Mouse (Mus musculus) retina, adult 2 months (tissue): ENCODE measurements around the gene Ulk1.
A peak's percentile ranks its signal among the peaks of the same experiment; 100 is the strongest.
"Not testable (repeated sequence)": the region's sequence is repeated elsewhere in the genome, so short reads cannot be mapped to it uniquely, and the experiment has no call there.

Experiments used
- DNase-seq: peaks from one replicate; pipeline ENCODE4 v3.0.0-alpha.2; 2012; ENCODE audit warnings: low read depth, low spot score

Gene Ulk1

DNA sequence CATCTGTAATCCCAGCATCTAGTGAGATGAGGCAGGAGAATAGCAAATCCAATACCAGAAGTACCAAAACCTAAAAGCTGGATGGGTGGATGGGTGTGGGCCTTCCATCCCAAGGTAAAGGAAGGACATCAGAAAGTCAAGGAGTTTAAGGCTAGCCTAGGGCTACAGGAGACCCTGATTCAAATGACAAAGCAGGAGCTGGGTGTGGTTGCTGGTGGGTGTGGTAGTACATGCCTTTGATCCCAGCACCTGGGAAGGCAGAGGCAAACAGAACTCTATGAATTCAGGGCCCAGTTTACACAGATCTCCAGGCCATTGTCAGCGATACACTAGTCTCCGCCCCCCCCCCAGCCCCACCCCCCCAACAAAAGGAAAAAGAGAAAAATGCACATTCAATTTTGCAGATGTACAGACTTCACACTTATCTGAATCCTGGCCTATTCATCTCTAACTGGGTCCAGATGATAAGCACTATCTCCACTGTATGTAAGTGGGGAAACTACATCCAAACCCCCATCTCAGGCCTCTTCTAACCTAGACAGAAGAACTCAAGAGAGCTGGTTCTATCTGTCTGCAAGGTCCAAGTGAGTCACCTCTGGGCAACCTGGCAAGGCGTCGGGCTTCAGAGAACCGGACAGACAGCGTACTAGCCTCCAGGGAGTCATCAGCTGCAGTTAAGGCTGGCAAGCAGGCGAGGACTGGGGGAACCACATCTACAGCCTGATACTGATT, 5.7 kb downstream of the Ulk1 start:
- no peak for DNase-seq

DNA sequence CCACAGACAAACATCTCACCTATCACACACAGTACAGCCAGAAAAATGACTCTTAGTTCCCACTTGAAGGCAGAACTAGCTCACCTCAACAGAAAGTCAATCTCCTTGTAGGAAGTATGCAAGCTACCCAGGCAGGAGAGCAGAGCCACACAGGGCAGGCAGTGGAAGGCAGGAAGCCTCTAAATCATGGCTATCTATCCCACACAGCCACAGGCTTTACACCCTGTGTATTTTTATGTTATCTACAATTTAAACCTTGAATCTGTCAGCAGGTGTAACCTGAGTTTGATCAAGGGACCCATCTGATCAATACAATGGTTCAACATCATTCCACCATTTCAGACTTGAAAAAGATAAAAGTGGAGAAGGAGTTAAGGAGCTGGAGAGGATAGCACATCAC, 7.1 kb downstream of the Ulk1 start:
- no peak for DNase-seq

DNA sequence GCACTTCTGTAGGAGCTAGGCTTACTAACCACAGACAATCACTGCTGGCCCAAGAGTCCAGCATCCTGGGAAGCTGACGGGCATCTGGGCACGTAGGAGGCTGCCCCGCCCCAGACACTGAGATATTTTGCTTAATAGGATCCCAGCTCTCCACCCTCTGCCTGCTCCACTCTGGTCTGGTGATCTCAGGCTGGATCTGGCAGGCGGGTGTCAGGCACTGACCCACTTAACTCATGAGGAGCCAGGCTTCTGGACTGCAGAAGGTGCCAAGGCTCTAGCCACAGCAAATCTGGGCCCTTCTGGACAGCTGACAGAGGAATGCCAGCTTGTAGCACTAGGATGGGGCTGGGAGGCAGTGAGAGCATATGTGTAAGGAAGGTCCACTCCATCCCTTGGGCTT, 7.7 kb downstream of the Ulk1 start:
- DNase-seq, result peak; percentile 63

DNA sequence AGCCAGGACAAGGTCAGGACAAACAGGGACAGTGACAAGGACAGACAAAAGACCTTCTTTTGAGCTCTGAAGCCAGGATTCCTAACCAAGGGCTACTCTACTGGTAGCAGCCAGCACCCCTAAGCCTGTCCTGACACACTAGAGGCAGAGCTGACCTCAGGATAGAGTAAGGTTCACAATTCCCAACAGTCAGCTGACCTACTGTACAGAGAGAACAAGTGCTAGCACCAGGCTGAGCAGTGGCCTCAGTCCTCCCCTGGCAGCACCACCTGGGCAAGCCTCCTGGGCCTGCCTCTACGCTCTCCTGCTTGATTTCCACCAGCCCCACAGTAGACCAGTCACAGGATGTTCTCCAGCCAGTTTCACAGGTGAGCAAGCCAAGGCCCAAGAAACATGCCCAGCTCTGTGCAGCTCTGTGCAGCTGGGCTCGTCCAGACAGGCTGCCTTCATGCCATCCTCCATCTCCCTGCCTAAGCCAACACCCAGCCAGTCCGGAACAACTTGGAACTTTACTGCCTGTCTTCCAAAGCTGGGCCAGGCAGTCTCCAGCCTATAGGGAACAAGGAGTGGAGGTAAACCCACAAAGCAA, 8.8 kb downstream of the Ulk1 start:
- no peak for DNase-seq

DNA sequence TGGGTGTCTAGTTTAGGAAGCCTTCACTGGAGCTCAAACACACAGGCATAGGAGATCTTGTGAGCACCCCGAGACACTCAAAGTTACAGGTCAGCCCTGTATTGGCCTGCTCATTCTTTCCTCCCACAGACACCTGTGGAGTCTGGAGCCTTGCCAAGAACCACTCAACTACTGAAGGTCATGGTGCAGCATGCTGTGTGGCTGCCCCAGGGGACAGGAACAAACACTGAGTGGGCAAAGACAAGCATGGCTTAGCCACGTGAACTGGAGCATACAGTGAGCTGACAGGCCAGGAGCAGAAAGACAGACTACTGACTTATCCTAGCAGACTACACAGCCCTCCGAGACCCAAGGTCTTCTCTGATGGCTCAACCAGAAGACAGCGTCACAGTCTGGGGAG, 12.2 kb downstream of the Ulk1 start:
- DNase-seq, result no peak

DNA sequence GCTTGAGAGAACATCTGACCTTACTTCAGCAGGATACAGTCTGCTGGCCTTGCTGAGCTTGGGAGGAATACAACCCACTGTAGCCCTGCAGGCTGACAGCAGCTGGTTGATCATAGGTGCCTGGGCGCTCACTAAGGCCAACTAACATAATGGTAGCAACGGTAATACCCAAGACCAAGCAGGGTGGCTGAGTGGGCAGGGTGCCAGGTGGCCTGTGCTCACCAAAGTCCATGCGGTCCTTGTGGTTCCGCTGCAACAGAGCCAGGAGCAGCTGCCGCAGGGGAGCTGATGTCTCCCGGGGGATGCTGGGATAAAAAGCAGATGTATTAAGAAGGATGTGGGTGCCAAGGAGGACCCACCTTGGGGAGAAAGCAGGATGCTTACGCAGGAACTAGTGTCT, 15.5 kb downstream of the Ulk1 start:
- no peak for DNase-seq

DNA sequence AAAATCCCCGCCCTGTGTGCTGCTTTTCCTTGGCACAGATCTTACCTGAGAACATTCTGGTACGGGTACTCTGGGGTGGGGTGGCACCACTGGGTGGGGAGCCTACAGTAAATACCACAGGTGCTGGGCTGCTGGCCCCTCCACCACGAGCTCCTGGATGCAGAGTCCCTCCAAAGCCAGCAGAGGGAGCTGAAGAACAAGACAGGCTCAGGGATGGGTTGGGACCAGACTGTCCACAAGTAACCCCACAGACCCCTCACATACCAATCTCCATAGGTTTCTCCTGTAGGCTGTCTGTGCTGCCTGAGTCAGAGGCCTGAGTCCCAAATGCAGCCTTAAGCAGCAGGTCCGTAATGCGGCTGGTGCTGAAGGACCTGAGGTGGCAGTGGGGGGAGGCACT, 21.2 kb downstream of the Ulk1 start:
- DNase-seq, result no peak

DNA sequence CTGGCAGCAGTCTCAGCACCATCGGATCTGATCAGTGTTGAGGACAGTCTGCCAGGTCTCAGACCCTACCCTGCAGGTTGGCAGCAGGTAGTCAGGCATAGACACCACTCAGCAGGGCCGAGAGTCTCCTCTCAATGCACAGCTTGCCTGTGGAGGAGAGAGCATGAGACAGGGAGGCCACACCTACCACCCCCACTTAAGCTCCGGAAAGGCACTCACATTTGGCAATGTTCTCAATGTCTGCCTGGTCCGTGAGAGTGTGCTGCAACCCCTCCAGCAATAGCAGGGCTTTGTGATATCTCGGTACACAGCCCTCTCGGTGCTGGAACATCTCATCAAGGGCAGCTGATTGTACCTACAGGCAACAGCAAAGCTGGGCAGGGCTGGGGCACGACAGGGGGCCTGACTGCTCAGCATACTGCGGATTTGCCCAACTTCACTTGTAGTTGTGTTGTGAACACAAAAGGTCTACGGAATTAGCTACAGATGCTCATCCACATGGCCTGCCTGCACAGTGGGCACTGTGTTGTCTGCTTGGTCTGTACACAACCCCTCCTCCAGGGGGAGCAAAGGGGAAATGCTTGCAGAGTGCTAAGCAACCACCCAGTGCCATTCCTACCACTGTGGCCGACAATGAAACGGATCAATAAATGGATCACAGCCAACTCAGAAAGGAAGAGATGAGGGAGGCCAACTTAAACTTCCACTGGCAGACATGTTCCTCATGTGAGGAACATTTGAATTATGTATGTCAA, 23.6 kb downstream of the Ulk1 start:
- no peak for DNase-seq

DNA sequence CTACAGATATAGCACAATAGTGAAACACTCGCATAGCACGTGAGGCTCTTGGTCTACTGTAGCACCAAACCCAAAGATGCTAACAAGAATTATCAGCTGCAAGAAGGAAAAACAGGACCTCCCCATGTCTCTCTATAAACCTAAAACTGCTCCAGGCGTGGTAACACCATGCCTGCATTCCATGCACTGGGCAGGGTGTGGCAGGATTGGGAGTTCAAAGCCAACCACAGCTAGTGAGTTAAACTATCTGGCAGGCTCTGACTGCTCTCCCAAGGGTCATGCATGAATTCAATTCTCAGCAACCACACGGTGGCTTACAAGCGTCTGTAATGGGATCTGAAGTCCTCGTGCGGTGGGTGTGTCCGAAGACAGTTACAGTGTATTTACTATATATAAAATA, 26.7 kb downstream of the Ulk1 start:
- no peak for DNase-seq

DNA sequence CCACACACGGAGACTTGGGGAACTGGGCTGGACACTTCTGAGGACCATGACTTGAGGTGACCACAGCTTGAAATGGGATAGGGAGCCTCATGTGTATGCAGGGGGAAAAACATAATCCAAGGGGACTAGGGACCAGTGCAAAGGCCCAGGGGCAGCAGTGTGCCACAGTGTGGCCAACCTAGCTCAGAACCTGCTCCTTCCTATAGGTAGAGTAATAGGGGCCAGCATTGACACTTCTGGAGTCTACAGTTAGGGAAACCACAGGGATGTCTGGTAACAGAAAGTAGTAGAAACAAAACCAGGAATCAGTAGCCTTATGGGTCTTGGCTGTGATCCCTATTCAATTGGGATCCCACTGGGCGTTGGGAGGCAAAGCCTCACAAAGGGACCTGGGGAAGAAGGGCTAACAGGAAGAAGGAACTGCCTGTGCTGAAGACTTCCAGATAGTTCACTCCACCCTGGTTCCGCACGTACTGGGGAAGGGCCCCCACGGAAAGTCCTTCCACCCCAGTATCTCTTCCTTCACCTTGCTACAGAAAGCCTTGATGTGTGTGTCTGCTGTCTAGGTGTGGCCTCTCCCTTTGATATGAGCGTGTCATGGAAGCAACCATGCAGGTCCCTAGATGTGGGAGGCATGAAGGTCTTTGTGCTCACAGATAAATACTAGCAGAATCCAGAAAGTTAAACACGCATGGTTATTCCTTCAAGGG, 28.2 kb downstream of the Ulk1 start:
- DNase-seq, result no peak

DNA sequence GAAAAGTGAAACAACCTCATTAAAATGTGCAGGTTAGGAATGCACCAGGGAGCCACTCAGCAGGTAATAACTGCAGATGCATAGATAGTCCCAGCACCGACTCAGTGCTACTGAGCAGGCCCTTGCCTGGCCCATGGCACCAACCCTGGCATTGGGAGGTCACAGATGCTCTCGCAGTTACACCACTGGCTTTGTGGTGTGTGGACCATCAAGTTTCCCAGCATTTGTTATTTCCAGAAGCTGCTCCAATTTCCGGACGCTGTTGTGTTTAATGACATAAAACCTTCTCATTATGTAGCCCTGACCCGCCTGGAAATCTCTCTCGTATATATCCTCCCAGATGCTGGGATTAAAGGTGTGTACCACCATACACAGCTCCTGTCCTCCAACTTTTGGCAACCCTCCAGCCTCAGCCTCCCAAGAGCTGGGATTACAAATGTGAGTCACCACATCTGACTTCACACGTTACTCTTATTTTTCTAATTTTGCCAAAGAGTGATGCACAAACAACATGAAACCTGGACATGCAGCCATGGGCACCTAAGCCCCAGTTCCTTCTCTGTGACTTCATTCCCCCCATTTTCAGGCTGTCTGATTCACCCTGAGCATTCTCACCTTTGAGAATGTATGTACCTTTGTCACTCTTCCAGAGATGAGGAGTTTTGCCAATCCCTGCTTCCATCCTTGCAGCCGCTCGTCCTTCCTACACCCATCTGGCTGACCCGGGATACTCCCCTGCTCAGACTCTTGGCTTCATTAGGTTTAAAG, 29.0 kb downstream of the Ulk1 start:
- no peak for DNase-seq

DNA sequence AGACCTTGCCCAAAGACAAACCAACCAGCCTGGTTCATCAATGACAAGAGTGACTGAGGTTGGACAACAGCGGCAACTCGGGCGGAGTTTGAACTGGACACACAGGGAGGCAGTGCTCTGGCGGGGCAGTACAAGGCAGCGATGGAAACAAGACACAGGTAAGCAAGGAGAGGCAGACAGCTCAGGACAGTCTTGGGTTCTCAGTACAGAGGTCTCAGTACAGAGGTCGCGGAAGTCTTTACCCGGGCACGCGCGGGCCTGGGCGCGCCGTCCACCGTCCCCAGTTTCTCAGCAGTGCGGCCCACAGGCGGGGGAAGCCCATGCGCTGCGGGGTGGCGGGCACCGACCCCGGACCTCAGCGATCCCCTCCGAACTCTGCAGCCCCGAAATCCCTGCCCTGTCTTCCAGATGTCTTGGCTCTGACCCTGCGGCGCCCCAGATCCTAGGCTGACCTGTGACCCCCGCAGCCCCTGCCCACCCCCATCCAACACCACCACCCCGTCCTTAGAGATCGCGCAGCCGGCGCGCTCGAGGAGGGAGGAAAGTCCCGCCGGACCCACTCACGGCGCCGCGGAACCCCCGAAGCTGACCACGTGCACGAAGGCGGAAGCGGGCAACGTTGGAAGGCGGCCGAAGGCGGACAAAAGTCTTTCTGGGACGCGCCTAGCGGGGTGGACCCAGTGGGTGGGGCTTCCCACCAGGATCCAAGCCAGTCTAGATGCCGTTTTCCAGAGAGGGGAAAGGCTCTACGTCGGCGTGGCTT, 29.7 kb downstream of the Ulk1 start, which contains the start of gene Pus1:
TSS of gene Pus1 (minus strand) at position 662 of the 763 bp plus-strand sequence.
- peak; percentile 75 for DNase-seq

DNA sequence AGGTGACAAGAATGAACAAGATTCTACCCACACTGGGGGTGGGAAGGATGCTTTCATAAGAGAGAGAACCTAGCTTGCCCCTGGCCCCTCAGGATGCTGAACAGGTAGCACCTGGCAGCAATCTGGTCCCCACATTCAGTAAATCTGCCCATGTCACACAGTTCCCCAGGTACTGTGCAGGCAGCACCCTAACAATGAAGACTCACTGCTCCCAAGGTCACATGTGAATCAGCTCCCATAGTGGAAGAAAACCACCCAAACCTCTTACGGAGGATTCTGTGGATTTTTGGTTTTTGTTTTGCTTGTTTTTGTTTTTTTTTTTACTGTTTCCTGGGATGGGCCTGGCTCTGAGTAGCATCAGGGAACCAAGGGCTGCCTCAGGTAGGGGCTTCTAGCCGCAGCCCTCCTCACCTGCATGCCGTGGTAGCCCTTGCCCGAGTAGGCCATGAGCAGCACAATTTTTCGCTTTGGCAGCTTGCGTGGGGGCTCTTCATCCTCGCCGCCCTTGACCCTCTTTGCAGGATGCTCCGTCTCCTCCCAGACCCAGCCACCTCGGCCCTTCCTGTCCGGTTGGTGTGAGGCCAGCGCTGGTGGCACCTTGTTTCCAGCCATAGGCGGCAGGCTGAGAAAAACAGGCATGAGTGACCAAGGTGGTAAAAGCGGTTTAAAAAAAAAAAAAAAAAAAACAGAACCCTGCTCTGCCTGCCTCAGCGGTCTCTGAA, 30.5 kb downstream of the Ulk1 start:
- DNase-seq, result no peak

DNA sequence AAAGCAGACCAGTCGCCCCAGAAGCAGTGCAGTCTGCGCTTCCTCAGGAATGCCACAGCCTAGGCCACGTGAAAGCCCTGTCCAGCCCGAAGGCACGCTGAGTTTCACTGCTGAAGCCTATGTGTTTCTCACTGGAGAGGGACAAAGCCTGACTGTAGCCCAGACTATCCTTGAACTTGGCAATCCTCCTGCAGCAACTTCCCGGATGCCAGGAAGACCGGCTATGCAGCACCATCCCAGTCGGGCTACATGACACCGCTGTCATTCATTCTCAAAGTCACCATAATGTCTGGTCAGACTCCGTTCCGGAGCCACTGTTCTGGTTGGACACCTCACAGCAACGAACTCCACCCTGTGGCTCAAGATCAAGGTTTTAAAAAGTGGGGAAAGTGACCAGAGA, 31.6 kb downstream of the Ulk1 start:
- DNase-seq, result no peak

DNA sequence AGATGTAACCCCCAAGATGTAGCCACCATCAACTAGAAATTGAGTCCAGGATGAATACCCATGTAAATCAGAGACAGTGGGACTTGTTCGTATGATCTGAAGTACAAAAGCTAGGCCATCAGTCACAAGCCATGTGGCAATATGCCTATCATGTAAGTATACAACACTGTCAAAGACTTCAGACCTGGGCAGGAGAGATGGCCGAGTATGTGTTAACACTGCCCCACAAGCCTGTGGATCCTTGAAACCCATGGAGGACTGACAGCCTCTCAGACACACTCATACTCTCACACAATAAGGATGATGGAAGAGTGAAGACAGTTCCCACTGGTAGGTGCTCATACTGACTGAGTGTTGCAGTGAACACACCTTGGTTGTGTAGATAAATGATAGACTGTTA, 33.8 kb downstream of the Ulk1 start:
- no peak for DNase-seq

DNA sequence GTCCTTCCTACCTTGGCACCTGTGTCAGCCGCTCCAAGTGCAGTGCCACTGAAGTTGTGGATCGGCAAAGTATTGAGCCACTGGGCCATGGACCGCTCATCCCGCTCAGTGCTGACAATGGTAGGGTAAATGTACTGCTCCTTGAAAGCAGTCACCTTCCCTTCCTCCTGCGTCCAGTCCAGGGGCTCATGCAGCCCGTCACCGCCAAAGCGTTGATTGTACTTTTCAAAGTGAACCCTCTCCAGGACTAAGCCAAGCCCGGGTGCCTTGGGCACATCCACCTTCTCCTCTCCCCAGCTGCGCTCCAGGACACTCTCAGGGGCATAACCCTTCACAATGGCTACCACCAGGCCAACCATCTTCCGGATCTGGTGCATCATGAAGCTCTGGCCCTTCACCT, 35.4 kb downstream of the Ulk1 start:
- no peak for DNase-seq

DNA sequence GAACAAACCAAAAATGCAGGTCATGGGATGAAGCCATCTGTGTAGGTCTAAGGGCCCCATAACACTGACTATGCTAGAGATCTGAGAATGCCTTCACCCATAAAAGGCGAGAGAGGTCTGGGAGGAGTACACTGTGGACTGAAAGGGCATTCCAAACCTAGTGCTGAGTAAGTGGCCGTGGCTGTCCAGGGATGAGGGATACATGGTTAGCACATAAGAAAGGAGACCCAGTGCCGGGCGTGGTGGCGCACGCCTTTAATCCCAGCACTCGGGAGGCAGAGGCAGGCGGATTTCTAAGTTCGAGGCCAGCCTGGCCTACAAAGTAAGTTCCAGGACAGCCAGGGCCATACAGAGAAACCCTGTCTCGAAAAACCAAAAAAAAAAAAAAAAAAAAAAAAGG, 37.0 kb downstream of the Ulk1 start:
- not testable (repeated sequence) for DNase-seq

DNA sequence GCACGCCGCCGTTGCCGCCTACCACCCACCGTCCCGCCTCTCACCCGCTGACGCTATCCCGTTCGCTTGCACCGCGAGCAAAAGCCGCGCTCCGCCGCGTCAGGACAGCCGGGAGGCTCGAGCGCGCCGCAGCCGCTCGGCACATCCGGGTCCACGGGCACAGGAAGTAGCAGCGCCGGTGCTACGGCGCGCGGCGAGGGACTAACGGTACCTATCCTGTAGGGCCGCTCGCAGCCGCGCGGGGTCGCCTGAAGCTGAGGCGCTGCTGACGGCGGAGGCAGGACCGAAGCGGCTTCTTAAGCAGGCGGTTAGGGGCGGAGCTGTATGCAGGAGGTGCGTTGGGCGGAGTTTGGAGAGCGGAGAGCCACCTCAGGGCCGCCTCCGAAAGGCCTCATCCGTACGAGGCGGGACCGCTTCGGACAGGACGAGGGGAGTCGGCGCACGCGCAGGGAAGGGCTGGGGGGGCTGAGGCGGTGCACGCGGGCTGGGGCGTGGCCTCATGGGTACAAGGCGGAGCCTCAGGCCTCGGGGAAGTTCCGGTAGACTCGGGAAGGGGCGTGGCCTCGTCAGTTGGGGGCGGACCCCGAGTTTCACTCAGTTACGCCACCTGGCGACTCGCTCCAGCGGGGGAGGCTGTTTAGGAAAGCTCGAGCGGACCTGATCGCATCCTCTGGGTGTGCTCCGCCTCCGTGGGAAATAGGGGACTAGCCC, 39.3 kb downstream of the Ulk1 start, which contains the start of gene Ep400:
TSS of gene Ep400 (minus strand) at position 270 of the 711 bp plus-strand sequence.
- peak; percentile 99 for DNase-seq

DNA sequence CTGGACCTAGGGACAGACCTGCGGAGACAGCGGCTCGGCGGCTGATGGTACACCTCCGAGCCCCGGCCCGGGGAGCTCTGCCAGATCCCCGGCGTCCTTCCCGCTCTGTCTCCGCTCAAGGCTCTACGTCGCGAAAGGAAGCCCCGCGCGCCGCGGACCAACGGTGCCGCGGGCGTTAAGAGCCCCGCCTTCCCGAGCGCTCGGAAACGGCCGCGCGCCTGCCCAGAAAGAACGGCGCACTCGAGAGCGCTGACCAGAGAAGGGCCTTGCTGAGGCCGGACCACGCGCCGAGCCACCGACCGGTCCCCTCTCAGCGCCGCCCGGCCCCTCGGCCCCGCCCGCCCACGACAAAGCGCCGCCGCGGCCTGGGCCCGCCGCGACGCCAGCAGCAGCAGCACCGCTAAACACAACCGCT, 39.9 kb downstream of the Ulk1 start:
- no peak for DNase-seq
